Mouse (Mus musculus): ENCODE data around the gene Elovl2. TPM values are rescaled to one million over a fixed set of nuclear protein-coding genes. Genes with fewer than 3 reads are reported as not detected.

Elovl2 gene
- polyA plus RNA-seq, 1 experiment from 2014 or later, result 43.5 TPM

- H3K4me2 ChIP-seq (ENCODE audit: low read depth, low read length), result no peak overlapping the region; the same call in 1 of the 2 replicates
- no peaks in the 10 kb centered on the region for H3K9me3 ChIP-seq (ENCODE audit: control insufficient read depth, low read length)
- 57% methylated on average over 9 of the region's 9 CpGs for WGBS
- H3K4me1 ChIP-seq (ENCODE audit: control insufficient read depth, insufficient read depth, low read length), result peaks cover 15% of the 10 kb centered on the region; the same call in 1 of the 2 replicates
- ATAC-seq (ENCODE audit: low read depth), result no peak
- no peaks in the 10 kb centered on the region for H3K36me3 ChIP-seq (ENCODE audit: control insufficient read depth, insufficient read depth, low read length)
- H3K27me3 ChIP-seq (ENCODE audit: control insufficient read depth, insufficient read depth, low read length), result no peaks in the 10 kb centered on the region
- no peak overlapping the region for H3K9ac ChIP-seq (replicated peaks; ENCODE audit: low read depth, low read length)
- H3K4me3 ChIP-seq (ENCODE audit: low read depth, low read length), result no peak overlapping the region
- no peak overlapping the region for H3K27ac ChIP-seq (ENCODE audit: low read depth, low read length)
These were observed 16.5 kb downstream of the Elovl2 start for GRCm38 (mm10) chr13:41203691-41204090.

- WGBS, result 40% methylated on average over 7 of the region's 7 CpGs
- no peak overlapping the region for H3K27ac ChIP-seq (ENCODE audit: low read depth, low read length)
- H3K9me3 ChIP-seq (ENCODE audit: control insufficient read depth, low read length), result no peaks in the 10 kb centered on the region
- no peak overlapping the region for H3K9ac ChIP-seq (replicated peaks; ENCODE audit: low read depth, low read length)
- peaks cover 15% of the 10 kb centered on the region; the same call in 1 of the 2 replicates for H3K4me1 ChIP-seq (ENCODE audit: control insufficient read depth, insufficient read depth, low read length)
- no peak overlapping the region for H3K4me3 ChIP-seq (ENCODE audit: low read depth, low read length)
- ATAC-seq (ENCODE audit: low read depth), result no peak
- no peaks in the 10 kb centered on the region for H3K27me3 ChIP-seq (ENCODE audit: control insufficient read depth, insufficient read depth, low read length)
- no peaks in the 10 kb centered on the region for H3K36me3 ChIP-seq (ENCODE audit: control insufficient read depth, insufficient read depth, low read length)
- no peak overlapping the region for H3K4me2 ChIP-seq (ENCODE audit: low read depth, low read length)
These were observed 16.9 kb downstream of the Elovl2 start for GRCm38 (mm10) chr13:41203289-41203688.

GRCm38 (mm10) chr13:41200861-41201260, 19.3 kb downstream of the Elovl2 start:
- no peak overlapping the region for H3K27ac ChIP-seq (ENCODE audit: low read depth, low read length)
- no peaks in the 10 kb centered on the region for H3K27me3 ChIP-seq (ENCODE audit: control insufficient read depth, insufficient read depth, low read length)
- no peak overlapping the region for H3K9ac ChIP-seq (replicated peaks; ENCODE audit: low read depth, low read length)
- peaks cover 15% of the 10 kb centered on the region; the same call in 1 of the 2 replicates for H3K4me1 ChIP-seq (ENCODE audit: control insufficient read depth, insufficient read depth, low read length)
- no peaks in the 10 kb centered on the region for H3K9me3 ChIP-seq (ENCODE audit: control insufficient read depth, low read length)
- no peak overlapping the region for H3K4me2 ChIP-seq (ENCODE audit: low read depth, low read length)
- 59% methylated on average over 2 of the region's 2 CpGs for WGBS
- no peaks in the 10 kb centered on the region for H3K36me3 ChIP-seq (ENCODE audit: control insufficient read depth, insufficient read depth, low read length)
- H3K4me3 ChIP-seq (ENCODE audit: low read depth, low read length), result no peak overlapping the region
- no peak for ATAC-seq (ENCODE audit: low read depth)

GRCm38 (mm10) chr13:41195640-41196333, 24.4 kb downstream of the Elovl2 start:
- no peaks in the 10 kb centered on the region for H3K9me3 ChIP-seq (ENCODE audit: control insufficient read depth, low read length)
- no peaks in the 10 kb centered on the region for H3K27me3 ChIP-seq (ENCODE audit: control insufficient read depth, insufficient read depth, low read length)
- no peak for ATAC-seq (ENCODE audit: low read depth)
- H3K4me1 ChIP-seq (ENCODE audit: control insufficient read depth, insufficient read depth, low read length), result no peaks in the 10 kb centered on the region
- H3K9ac ChIP-seq (replicated peaks; ENCODE audit: low read depth, low read length), result no peak overlapping the region
- no peak overlapping the region for H3K27ac ChIP-seq (ENCODE audit: low read depth, low read length)
- H3K36me3 ChIP-seq (ENCODE audit: control insufficient read depth, insufficient read depth, low read length), result 0 out of 2 replicates have a peak, but pooled peaks cover 4% of the 10 kb centered on the region
- no peak overlapping the region for H3K4me3 ChIP-seq (ENCODE audit: low read depth, low read length)
- 80% methylated on average over 3 of the region's 3 CpGs for WGBS
- no peak overlapping the region for H3K4me2 ChIP-seq (ENCODE audit: low read depth, low read length)

GRCm38 (mm10) chr13:41187886-41188285, 32.3 kb downstream of the Elovl2 start:
- no peak overlapping the region for H3K9ac ChIP-seq (replicated peaks; ENCODE audit: low read depth, low read length)
- H3K27me3 ChIP-seq (ENCODE audit: control insufficient read depth, insufficient read depth, low read length), result no peaks in the 10 kb centered on the region
- no peak overlapping the region for H3K4me2 ChIP-seq (ENCODE audit: low read depth, low read length)
- no peaks in the 10 kb centered on the region for H3K9me3 ChIP-seq (ENCODE audit: control insufficient read depth, low read length)
- WGBS, result 73% methylated on average over 6 of the region's 6 CpGs
- ATAC-seq (ENCODE audit: low read depth), result no peak
- H3K4me1 ChIP-seq (ENCODE audit: control insufficient read depth, insufficient read depth, low read length), result no peaks in the 10 kb centered on the region
- no peak overlapping the region for H3K4me3 ChIP-seq (ENCODE audit: low read depth, low read length)
- H3K27ac ChIP-seq (ENCODE audit: low read depth, low read length), result no peak overlapping the region
- 0 out of 2 replicates have a peak, but pooled peaks cover 13% of the 10 kb centered on the region for H3K36me3 ChIP-seq (ENCODE audit: control insufficient read depth, insufficient read depth, low read length)

- ATAC-seq (ENCODE audit: low read depth), result no peak
- H3K9me3 ChIP-seq (ENCODE audit: control insufficient read depth, low read length), result no peaks in the 10 kb centered on the region
- no peaks in the 10 kb centered on the region for H3K4me1 ChIP-seq (ENCODE audit: control insufficient read depth, insufficient read depth, low read length)
- H3K27me3 ChIP-seq (ENCODE audit: control insufficient read depth, insufficient read depth, low read length), result no peaks in the 10 kb centered on the region
- H3K36me3 ChIP-seq (ENCODE audit: control insufficient read depth, insufficient read depth, low read length), result no peaks in the 10 kb centered on the region
- H3K4me3 ChIP-seq (ENCODE audit: low read depth, low read length), result no peak overlapping the region
- no peak overlapping the region for H3K27ac ChIP-seq (ENCODE audit: low read depth, low read length)
- no peak overlapping the region for H3K9ac ChIP-seq (replicated peaks; ENCODE audit: low read depth, low read length)
- WGBS, result 76% methylated on average over 5 of the region's 5 CpGs
- H3K4me2 ChIP-seq (ENCODE audit: low read depth, low read length), result no peak overlapping the region
These were observed 61.8 kb downstream of the Elovl2 start for GRCm38 (mm10) chr13:41158426-41158825.

GRCm38 (mm10) chr13:41153146-41153545, 67.1 kb downstream of the Elovl2 start:
- H3K9me3 ChIP-seq (ENCODE audit: control insufficient read depth, low read length), result no peaks in the 10 kb centered on the region
- no peaks in the 10 kb centered on the region for H3K27me3 ChIP-seq (ENCODE audit: control insufficient read depth, insufficient read depth, low read length)
- no peaks in the 10 kb centered on the region for H3K36me3 ChIP-seq (ENCODE audit: control insufficient read depth, insufficient read depth, low read length)
- H3K9ac ChIP-seq (replicated peaks; ENCODE audit: low read depth, low read length), result no peak overlapping the region
- H3K4me3 ChIP-seq (ENCODE audit: low read depth, low read length), result no peak overlapping the region
- H3K4me1 ChIP-seq (ENCODE audit: control insufficient read depth, insufficient read depth, low read length), result no peaks in the 10 kb centered on the region
- H3K27ac ChIP-seq (ENCODE audit: low read depth, low read length), result no peak overlapping the region
- 82% methylated on average over 11 of the region's 11 CpGs for WGBS
- H3K4me2 ChIP-seq (ENCODE audit: low read depth, low read length), result no peak overlapping the region
- ATAC-seq (ENCODE audit: low read depth), result no peak

- Histone ChIP-seq H3K36me3 (ENCODE audit: control insufficient read depth, insufficient read depth, low read length) (no peaks in the 10 kb centered on the region), H3K4me1 (ENCODE audit: control insufficient read depth, insufficient read depth, low read length) (no peaks in the 10 kb centered on the region), H3K4me3 (ENCODE audit: low read depth, low read length) (no peak overlapping the region), H3K9ac (replicated peaks; ENCODE audit: low read depth, low read length) (no peak overlapping the region), H3K4me2 (ENCODE audit: low read depth, low read length) (no peak overlapping the region), H3K27ac (ENCODE audit: low read depth, low read length) (no peak overlapping the region), H3K9me3 (ENCODE audit: control insufficient read depth, low read length) (no peaks in the 10 kb centered on the region), H3K27me3 (ENCODE audit: control insufficient read depth, insufficient read depth, low read length) (no peaks in the 10 kb centered on the region)
- WGBS, result 83% methylated on average over 10 of the region's 10 CpGs
- no peak for ATAC-seq (ENCODE audit: low read depth)
These were observed 73.9 kb downstream of the Elovl2 start for GRCm38 (mm10) chr13:41146271-41146670.

GRCm38 (mm10) chr13:41145433-41145970, 74.7 kb downstream of the Elovl2 start:
- Histone ChIP-seq H3K9me3 (ENCODE audit: control insufficient read depth, low read length) (no peaks in the 10 kb centered on the region), H3K9ac (replicated peaks; ENCODE audit: low read depth, low read length) (no peak overlapping the region), H3K4me3 (ENCODE audit: low read depth, low read length) (no peak overlapping the region), H3K27ac (ENCODE audit: low read depth, low read length) (no peak overlapping the region), H3K36me3 (ENCODE audit: control insufficient read depth, insufficient read depth, low read length) (no peaks in the 10 kb centered on the region), H3K4me2 (ENCODE audit: low read depth, low read length) (no peak overlapping the region), H3K4me1 (ENCODE audit: control insufficient read depth, insufficient read depth, low read length) (no peaks in the 10 kb centered on the region), H3K27me3 (ENCODE audit: control insufficient read depth, insufficient read depth, low read length) (no peaks in the 10 kb centered on the region)
- no peak for ATAC-seq (ENCODE audit: low read depth)
- 72% methylated on average over 6 of the region's 6 CpGs for WGBS
